Mouse (Mus musculus) ovary, adult 2 months (tissue): ENCODE measurements around the gene Gm10553. TPM values are rescaled to one million over a fixed set of nuclear protein-coding genes. Genes with fewer than 3 reads are reported as not detected.

Source experiments
- polyA plus RNA-seq: library from polyadenylated mRNA; depleted of rRNA; stranded (reverse); fragments of >200 nt; gene quantifications from 2 replicates; pipeline ENCODE4 v1.2.3, GENCODE M21; 2012; rRNA removed

The Gm10553 gene
- not detected in 2 replicates for polyA plus RNA-seq

GRCm38 (mm10) chr1:85099864-85100263 is at the start of gene Gm10553:
Gm10553 (plus strand) TSS chr1:85100164.

GRCm38 (mm10) chr1:85109753-85110152 is 9.8 kb downstream of the Gm10553 start, which contains the start of gene A530032D15Rik:
A530032D15Rik (minus strand) TSS chr1:85109853.

Other genes with a start within 250 kb of the Gm10553 start
- gene Slc16a14, start 165.0 kb upstream of the Gm10553 start, polyA plus RNA-seq = 0.68 and 1.5 TPM in 2 replicates
- gene A530032D15Rik, start 9.7 kb downstream of the Gm10553 start, polyA plus RNA-seq = not detected in 2 replicates
- 1.4 and 2.4 TPM in 2 replicates for gene C130026I21Rik, start 170.4 kb downstream of the Gm10553 start, polyA plus RNA-seq